Mouse (Mus musculus) adipose tissue, adult 10 weeks (tissue): ENCODE data around the gene Tmem183a. TPM values are rescaled to one million over a fixed set of nuclear protein-coding genes. Genes with fewer than 3 reads are reported as not detected.

Experiments
- polyA plus RNA-seq: library from polyadenylated mRNA; stranded (reverse); fragments of 350-450 nt; fragmentation: Illumina TruSeq; extraction: RNeasy Lipid Tissue Mini Kit (QIAGEN cat#74804); gene quantifications from one replicate; pipeline ENCODE4 v1.2.3, GENCODE M21; 2014; ENCODE audit warnings: low read depth, low replicate concordance

Tmem183a gene
- 41.2 TPM for polyA plus RNA-seq

DNA sequence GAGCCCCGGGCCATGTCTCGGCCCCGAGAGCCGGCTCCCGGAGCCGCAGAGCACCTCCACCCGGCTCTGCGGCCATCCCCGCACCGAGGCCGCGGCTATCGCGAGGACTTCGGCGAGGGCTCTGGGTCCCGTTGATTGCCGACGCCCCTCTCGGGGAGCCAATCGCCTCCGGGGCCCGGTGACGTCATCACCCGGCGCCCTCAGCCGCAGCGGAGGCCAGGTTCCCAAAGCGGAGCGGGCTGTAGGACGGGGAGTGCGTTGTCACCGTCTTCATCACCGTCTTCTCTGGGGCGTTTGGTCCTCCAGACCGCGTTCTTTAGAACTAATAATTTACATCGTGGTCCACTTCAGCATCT, at the start of gene Tmem183a:
Tmem183a (minus strand) TSS at position 123 of the 356 bp plus-strand sequence.

DNA sequence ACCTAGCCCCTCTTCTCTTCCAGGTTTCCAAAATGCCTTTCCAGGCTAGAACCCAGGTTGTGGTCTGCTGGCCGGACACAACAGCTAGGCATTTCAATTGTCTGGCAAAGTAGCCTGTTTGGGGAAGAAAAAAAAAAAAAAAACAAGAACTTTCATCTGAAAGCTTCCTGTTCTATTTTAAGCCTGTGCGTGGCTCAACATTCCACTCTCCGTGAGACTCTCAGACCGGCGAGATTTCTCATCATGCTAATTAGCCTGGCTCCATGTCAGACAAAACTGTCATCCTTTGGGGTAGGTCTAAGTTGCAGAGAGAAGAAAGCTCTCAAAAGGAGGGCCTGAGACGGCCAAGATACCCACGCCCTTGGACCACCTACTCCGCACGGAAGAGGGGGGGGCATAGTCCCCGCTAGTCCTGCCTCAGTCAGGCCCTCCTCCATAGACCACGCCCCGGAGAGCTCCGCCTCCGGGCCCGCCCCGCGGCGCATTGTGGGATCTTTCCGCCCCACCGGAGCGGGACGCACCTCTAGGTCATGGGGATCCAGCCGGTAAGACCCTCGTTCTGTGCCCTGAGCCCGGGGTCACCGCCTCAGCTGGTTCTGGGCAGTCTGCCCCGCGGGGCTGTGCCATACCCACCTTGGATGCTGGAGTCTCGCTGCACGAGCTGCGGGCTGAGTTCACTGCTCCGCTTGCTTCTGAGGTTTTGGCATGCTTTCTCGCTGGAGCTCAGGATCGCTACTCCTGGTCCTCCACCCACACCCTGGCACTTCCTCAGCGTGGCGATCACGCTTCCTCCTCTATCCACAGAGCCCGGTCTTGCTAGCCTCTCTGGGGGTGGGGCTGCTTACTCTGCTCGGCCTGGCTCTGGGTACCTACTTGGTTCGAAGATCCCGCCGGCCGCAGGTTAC, 44.0 kb upstream of the Tmem183a start, which contains the start of gene Cyb5r1:
Cyb5r1 (plus strand) TSS at position 51 of the 905 bp plus-strand sequence.

DNA sequence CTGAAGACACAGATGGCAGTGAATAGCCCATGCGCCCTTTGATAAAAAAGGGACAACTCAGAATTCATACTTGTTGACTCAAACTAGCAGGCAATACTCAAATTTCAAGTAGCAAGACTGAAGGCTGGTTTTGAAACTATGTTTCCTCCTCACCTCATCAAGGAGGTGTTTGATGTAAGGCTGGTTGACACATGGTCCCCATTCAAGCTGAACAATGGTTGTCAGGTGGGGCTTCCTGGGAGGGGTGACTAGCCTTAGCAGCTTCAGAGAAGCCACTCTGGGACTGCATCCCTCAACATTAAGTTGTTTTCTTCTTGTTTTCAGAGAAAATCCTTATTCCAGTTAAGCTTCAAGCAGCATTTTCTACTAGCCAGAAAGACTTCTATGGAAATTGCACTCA, 23.9 kb upstream of the Tmem183a start, which contains the start of gene 4933406M09Rik:
4933406M09Rik (plus strand) TSS at position 275 of the 400 bp plus-strand sequence.

DNA sequence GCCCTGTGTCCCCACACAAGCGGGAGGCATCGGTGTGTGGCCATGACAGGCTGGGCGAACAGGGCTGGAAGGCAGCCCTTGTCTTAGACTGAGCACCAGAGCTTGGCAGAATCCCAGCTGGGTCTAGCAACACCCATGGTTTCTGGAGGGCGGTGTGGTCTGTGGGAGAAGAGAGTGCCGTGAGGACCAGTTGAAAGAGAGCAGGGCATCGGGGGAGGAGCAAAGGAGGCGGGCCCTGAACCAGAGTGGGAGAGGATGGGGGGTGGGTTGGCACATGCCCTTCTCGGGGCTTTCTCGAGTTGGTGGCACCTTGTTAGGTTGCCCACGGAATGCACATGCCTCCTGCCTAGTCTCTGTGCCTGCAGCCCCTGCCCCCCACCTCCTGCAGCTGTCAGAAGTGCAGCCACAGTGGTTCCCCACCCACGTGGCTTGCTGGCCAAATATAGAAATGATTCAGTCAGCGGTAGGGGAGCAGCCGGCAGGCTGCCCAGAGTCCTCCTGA, 29.0 kb downstream of the Tmem183a start, which contains the start of gene Ppfia4:
Ppfia4 (minus strand) TSS at position 159 of the 502 bp plus-strand sequence.

Other genes starting within 250 kb of the Tmem183a start
- gene Chil1, start 179.8 kb downstream of the Tmem183a start, polyA plus RNA-seq, result 0.86 TPM
- not detected for gene Mybph, start 168.5 kb downstream of the Tmem183a start, polyA plus RNA-seq
- 26.5 TPM for gene Adora1, start 126.5 kb downstream of the Tmem183a start, polyA plus RNA-seq
- not detected for gene Myog, start 72.0 kb downstream of the Tmem183a start, polyA plus RNA-seq
- gene Ppfia4, start 29.1 kb downstream of the Tmem183a start, polyA plus RNA-seq, result 2.8 TPM
- gene 4933406M09Rik, start 24.0 kb upstream of the Tmem183a start, polyA plus RNA-seq, result 0.45 TPM
- gene Cyb5r1, start 43.6 kb upstream of the Tmem183a start, polyA plus RNA-seq, result 34.4 TPM
- 99.6 TPM for gene Adipor1, start 53.4 kb upstream of the Tmem183a start, polyA plus RNA-seq
- 24.2 TPM for gene Klhl12, start 93.6 kb upstream of the Tmem183a start, polyA plus RNA-seq
- 17.9 TPM for gene Rabif, start 132.7 kb upstream of the Tmem183a start, polyA plus RNA-seq
- gene Mgat4e, start 187.7 kb upstream of the Tmem183a start, polyA plus RNA-seq, result 0.53 TPM
- 21.8 TPM for gene Kdm5b, start 198.2 kb upstream of the Tmem183a start, polyA plus RNA-seq